Mouse (Mus musculus): ENCODE measurements at regions not wholly inside any gene's neighbourhood (a gene's known extent, or its start where the extent isn't known, plus 50 kb on each side); places are given as distances from the start of the nearest gene placed in this dataset.

- TF ChIP-seq POLR2A (IDR thresholded peaks at IDR 0.05; ENCODE audit: extremely low read depth, insufficient read depth, low read length) (no peak), CTCF (IDR thresholded peaks at IDR 0.05; ENCODE audit: low read depth, low read length) (no peak)
- no peaks in the 10 kb centered on the region for H3K27me3 ChIP-seq (ENCODE audit: control insufficient read depth, insufficient read depth, low read length)
- no peak overlapping the region for H3K27ac ChIP-seq (replicated peaks; ENCODE audit: insufficient read depth, low read depth, low read length)
- no peaks in the 10 kb centered on the region for H3K36me3 ChIP-seq (ENCODE audit: control insufficient read depth, insufficient read depth, low read length)
- DNase-seq (ENCODE audit: extremely low read depth, low read depth, low spot score), result no peak
- H3K4me3 ChIP-seq (ENCODE audit: insufficient read depth, low read depth, low read length), result no peak overlapping the region
- no peak overlapping the region for H3K9ac ChIP-seq (ENCODE audit: low read depth, low read length)
- no peaks in the 10 kb centered on the region for H3K4me1 ChIP-seq (ENCODE audit: control insufficient read depth, insufficient read depth, low read length)
- no peaks in the 10 kb centered on the region for H3K79me2 ChIP-seq (ENCODE audit: control insufficient read depth, insufficient read depth, low read length)
- 86% methylated on average over 2 of the region's 2 CpGs for WGBS
Measured at GRCm38 (mm10) chr11:89867575-89867974, 90.1 kb upstream of the Ankfn1 start.

- Histone ChIP-seq H3K79me2 (ENCODE audit: control insufficient read depth, insufficient read depth, low read length) (no peaks in the 10 kb centered on the region), H3K4me1 (ENCODE audit: control insufficient read depth, insufficient read depth, low read length) (no peaks in the 10 kb centered on the region), H3K27ac (replicated peaks; ENCODE audit: insufficient read depth, low read depth, low read length) (no peak overlapping the region), H3K27me3 (ENCODE audit: control insufficient read depth, insufficient read depth, low read length) (no peaks in the 10 kb centered on the region), H3K4me3 (ENCODE audit: insufficient read depth, low read depth, low read length) (no peak overlapping the region), H3K9ac (ENCODE audit: low read depth, low read length) (no peak overlapping the region), H3K36me3 (ENCODE audit: control insufficient read depth, insufficient read depth, low read length) (no peaks in the 10 kb centered on the region)
- WGBS, result 62% methylated on average over 9 of the region's 9 CpGs
- TF ChIP-seq CTCF (IDR thresholded peaks at IDR 0.05; ENCODE audit: low read depth, low read length) (no peak), POLR2A (IDR thresholded peaks at IDR 0.05; ENCODE audit: extremely low read depth, insufficient read depth, low read length) (no peak)
- DNase-seq (ENCODE audit: extremely low read depth, low read depth, low spot score), result no peak
Measured at GRCm38 (mm10) chr11:89856184-89856769, 78.8 kb upstream of the Ankfn1 start.

GRCm38 (mm10) chr11:89841853-89842252, 64.4 kb upstream of the Ankfn1 start:
- H3K36me3 ChIP-seq (ENCODE audit: control insufficient read depth, insufficient read depth, low read length), result no peaks in the 10 kb centered on the region
- H3K27ac ChIP-seq (replicated peaks; ENCODE audit: insufficient read depth, low read depth, low read length), result no peak overlapping the region
- TF ChIP-seq POLR2A (IDR thresholded peaks at IDR 0.05; ENCODE audit: extremely low read depth, insufficient read depth, low read length) (no peak), CTCF (IDR thresholded peaks at IDR 0.05; ENCODE audit: low read depth, low read length) (no peak)
- H3K4me3 ChIP-seq (ENCODE audit: insufficient read depth, low read depth, low read length), result no peak overlapping the region
- H3K27me3 ChIP-seq (ENCODE audit: control insufficient read depth, insufficient read depth, low read length), result no peaks in the 10 kb centered on the region
- H3K4me1 ChIP-seq (ENCODE audit: control insufficient read depth, insufficient read depth, low read length), result no peaks in the 10 kb centered on the region
- no peak overlapping the region for H3K9ac ChIP-seq (ENCODE audit: low read depth, low read length)
- DNase-seq (ENCODE audit: extremely low read depth, low read depth, low spot score), result no peak
- H3K79me2 ChIP-seq (ENCODE audit: control insufficient read depth, insufficient read depth, low read length), result no peaks in the 10 kb centered on the region

- no peak overlapping the region for H3K9ac ChIP-seq (ENCODE audit: low read depth, low read length)
- WGBS, result 34% methylated on average over 6 of the region's 6 CpGs
Measured at GRCm38 (mm10) chr11:89839671-89840327, 62.3 kb upstream of the Ankfn1 start.

GRCm38 (mm10) chr11:89837995-89838394, 60.5 kb upstream of the Ankfn1 start:
- Histone ChIP-seq H3K27me3 (ENCODE audit: control insufficient read depth, insufficient read depth, low read length) (no peaks in the 10 kb centered on the region), H3K4me1 (ENCODE audit: control insufficient read depth, insufficient read depth, low read length) (no peaks in the 10 kb centered on the region), H3K27ac (replicated peaks; ENCODE audit: insufficient read depth, low read depth, low read length) (no peak overlapping the region), H3K4me3 (ENCODE audit: insufficient read depth, low read depth, low read length) (no peak overlapping the region), H3K9ac (ENCODE audit: low read depth, low read length) (no peak overlapping the region), H3K36me3 (ENCODE audit: control insufficient read depth, insufficient read depth, low read length) (no peaks in the 10 kb centered on the region), H3K79me2 (ENCODE audit: control insufficient read depth, insufficient read depth, low read length) (no peaks in the 10 kb centered on the region)
- DNase-seq (ENCODE audit: extremely low read depth, low read depth, low spot score), result peak; percentile 56
- 93% methylated on average over 1 of the region's 1 CpGs for WGBS
- no peak for TF ChIP-seq POLR2A (IDR thresholded peaks at IDR 0.05; ENCODE audit: extremely low read depth, insufficient read depth, low read length)
- TF ChIP-seq CTCF (IDR thresholded peaks at IDR 0.05; ENCODE audit: low read depth, low read length), result peak; percentile 65

More at GRCm38 (mm10) chr11:89839671-89840327, 62.3 kb upstream of the Ankfn1 start:
- no peaks in the 10 kb centered on the region for H3K36me3 ChIP-seq (ENCODE audit: control insufficient read depth, insufficient read depth, low read length)
- no peak overlapping the region for H3K4me3 ChIP-seq (ENCODE audit: insufficient read depth, low read depth, low read length)
- H3K79me2 ChIP-seq (ENCODE audit: control insufficient read depth, insufficient read depth, low read length), result no peaks in the 10 kb centered on the region
- TF ChIP-seq POLR2A (IDR thresholded peaks at IDR 0.05; ENCODE audit: extremely low read depth, insufficient read depth, low read length), result no peak
- TF ChIP-seq CTCF (IDR thresholded peaks at IDR 0.05; ENCODE audit: low read depth, low read length), result no peak
- no peak for DNase-seq (ENCODE audit: extremely low read depth, low read depth, low spot score)
- no peaks in the 10 kb centered on the region for H3K4me1 ChIP-seq (ENCODE audit: control insufficient read depth, insufficient read depth, low read length)
- H3K27me3 ChIP-seq (ENCODE audit: control insufficient read depth, insufficient read depth, low read length), result no peaks in the 10 kb centered on the region
- H3K27ac ChIP-seq (replicated peaks; ENCODE audit: insufficient read depth, low read depth, low read length), result no peak overlapping the region

- no peak for DNase-seq (ENCODE audit: extremely low read depth, low read depth, low spot score)
- H3K9ac ChIP-seq (ENCODE audit: low read depth, low read length), result no peak overlapping the region
- H3K27ac ChIP-seq (replicated peaks; ENCODE audit: insufficient read depth, low read depth, low read length), result no peak overlapping the region
- no peaks in the 10 kb centered on the region for H3K36me3 ChIP-seq (ENCODE audit: control insufficient read depth, insufficient read depth, low read length)
- H3K4me1 ChIP-seq (ENCODE audit: control insufficient read depth, insufficient read depth, low read length), result no peaks in the 10 kb centered on the region
- TF ChIP-seq POLR2A (IDR thresholded peaks at IDR 0.05; ENCODE audit: extremely low read depth, insufficient read depth, low read length), result no peak
- TF ChIP-seq CTCF (IDR thresholded peaks at IDR 0.05; ENCODE audit: low read depth, low read length), result no peak
- H3K27me3 ChIP-seq (ENCODE audit: control insufficient read depth, insufficient read depth, low read length), result no peaks in the 10 kb centered on the region
- no peak overlapping the region for H3K4me3 ChIP-seq (ENCODE audit: insufficient read depth, low read depth, low read length)
- no peaks in the 10 kb centered on the region for H3K79me2 ChIP-seq (ENCODE audit: control insufficient read depth, insufficient read depth, low read length)
- WGBS, result 42% methylated on average over 4 of the region's 4 CpGs
Measured at GRCm38 (mm10) chr11:89836897-89837296, 59.4 kb upstream of the Ankfn1 start.
